Mouse (Mus musculus): ENCODE measurements at regions not wholly inside any gene's neighbourhood (a gene's known extent, or its start where the extent isn't known, plus 50 kb on each side); places are given as distances from the start of the nearest gene placed in this dataset.

DNA sequence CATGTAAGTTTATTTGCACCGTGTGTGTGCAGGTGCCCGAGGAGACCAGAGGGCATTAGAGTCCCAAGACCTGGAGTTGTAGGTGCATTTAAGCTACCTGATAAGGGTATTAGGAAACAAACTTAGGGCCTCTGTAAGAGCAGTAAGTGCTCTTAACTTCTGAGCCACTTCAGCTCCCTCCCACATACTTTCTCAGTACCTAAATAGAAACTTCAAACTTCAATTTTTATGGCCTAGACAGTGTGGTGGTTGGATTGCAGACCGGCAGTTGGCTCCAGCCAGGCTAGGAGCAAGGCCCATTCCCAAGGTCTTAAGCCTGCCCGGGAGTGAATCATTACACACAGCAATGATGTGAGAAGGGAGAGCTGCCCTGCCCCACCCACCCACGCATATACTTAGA, 208.8 kb upstream of the Plpp4 start:
- DNase-seq (ENCODE audit: low spot score in 2 of 2) = no peak

DNA sequence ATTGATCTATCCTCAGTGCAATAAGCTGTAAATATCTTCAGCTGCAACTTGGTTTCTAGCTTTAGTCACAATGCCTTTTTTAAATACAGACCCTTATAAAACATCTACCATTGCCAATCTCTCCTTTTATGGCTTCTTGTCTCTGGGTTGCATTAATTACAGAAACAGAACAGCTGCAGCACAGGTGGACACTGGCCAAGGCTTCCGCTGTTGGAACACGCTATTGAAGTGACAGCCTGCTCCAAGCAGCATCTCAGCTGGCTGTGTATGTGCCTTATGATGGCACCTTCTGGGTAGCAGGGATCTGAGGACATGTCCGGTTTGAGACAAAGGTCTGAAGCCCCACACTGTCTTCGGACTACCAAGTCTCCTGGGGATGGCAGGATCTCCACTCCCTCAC, 207.1 kb upstream of the Plpp4 start:
- DNase-seq (ENCODE audit: low spot score in 2 of 2) = peak; percentile 16 to 30

DNA sequence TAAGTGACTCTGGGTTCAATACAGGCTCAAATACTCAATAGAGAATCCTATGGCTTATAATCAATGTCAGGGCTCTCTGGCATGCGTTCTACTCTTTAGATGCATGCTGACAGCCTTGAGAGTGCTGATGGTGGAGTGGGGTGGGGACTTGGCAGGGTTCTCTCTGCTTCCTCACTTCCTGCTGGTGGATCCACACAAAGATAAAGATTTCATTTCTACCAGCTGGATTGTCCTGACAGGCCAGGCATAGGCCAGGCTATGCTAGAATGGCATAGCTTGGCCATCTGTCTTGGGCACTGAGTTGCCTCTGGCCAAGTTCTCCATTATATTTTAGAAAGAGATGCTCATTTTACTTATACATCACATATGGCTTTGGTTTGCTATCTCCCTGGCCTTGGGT, 206.2 kb upstream of the Plpp4 start:
- no peak for DNase-seq (ENCODE audit: low spot score in 2 of 2)

DNA sequence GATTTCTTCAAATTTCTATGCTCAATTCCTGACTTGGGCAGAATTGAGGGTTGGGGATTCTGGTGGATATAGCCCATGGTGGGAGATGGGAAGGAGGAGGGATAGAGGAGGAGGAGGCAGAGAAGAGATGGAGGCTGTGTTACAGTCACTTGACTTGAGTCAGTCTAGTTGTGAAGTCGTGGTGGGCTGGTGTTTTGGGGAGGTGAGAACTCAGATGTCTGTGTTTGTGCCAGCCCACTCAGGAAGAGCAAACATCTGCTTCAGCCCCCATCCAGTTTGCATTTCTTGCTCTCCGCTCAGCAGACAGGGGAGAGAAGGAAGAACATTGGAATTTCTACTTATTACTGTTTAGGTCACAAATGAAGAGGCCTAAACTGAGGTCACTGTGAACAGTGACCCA, 189.9 kb upstream of the Plpp4 start:
- peak; percentile 47 to 55 for DNase-seq (ENCODE audit: low spot score in 2 of 2)

DNA sequence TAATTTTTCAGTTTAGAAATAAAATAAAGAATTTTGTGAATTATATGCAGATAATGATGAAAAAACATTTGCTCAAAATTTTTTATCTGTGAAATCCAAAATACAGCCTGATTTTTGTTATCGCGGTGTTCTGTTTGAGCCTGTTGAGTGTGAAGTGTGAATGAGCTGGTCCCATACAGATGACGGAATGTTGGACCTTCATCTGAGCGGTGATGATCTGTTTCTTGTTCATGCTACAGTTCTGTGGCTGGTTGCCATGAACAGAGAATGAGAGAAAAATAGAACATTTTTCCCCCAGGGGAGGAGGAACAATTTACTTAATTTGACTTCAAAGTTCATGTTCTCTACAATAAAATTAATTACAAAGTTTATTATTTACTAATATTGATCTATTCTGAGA, 188.7 kb upstream of the Plpp4 start:
- no peak for DNase-seq (ENCODE audit: low spot score in 2 of 2)

DNA sequence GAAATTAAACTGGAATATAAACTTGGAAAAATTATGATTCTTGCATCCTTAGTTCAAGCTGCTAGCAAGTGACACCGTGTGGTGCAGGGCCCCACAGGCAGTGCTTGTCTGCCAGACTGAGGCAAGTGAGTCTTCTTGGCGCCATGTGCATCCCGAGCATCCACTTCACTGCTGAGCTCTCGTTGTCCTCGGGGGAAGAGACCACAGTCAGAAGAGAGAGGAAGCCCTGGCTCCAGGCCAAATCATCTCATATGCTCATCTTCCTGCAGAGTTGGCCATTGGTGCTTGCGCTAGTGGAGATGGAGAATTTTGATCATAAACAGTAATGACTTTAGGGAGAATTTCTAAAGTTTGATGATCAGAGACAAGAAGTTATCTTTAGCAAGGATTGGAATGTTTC, 177.0 kb upstream of the Plpp4 start:
- no peak for DNase-seq (ENCODE audit: low spot score in 2 of 2)

DNA sequence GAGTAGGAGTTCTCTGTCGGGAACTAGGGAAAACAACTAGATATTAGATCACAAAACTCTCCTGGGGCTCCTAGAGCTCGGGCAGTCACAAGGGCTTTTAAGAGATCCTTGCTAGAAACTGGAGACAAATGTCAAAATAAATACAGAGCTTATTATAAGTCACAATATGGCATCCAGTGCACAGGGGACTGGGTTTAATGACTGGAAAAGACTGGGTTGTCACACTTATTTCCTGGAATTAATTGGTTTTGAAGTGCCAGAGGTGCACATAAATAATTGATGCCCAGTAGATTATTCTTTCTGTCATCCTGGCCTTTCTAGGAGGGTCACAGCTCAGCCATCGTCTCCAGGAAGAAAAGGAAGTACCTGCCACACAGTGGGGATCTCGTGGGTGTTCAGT, 165.4 kb upstream of the Plpp4 start:
- no peak for DNase-seq (ENCODE audit: low spot score in 2 of 2)

DNA sequence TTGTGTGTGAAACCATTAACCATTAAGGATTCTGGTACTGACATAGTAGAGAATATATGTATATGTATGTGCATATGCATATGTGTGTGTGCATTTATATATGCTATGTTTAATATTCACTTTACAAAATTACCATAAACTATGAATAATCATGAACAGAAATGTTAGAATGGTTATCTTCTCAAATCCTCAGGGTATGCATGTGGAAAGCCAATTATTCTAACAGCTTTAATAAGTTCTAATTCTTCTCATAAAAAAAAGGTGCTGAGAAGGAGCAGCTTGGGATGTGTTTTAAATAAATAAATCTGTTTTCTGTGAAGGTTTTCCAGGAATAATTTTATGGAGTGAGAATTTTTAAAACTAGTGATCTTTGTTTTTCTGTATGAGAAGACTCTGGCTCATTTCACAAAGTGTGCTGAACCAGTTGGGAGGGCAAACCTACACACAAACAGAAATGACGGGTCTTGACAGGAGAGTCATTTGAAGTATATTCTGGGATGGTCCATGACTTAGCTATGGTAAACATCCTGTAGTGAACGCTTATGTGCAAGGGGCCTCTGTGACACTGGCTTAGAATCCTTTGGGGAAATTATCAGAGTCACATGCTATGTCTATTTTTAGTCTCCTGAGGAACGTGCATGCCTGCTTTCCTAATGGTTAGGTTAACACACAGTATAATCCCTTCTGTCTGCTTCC, 160.3 kb upstream of the Plpp4 start:
- no peak for DNase-seq (ENCODE audit: low spot score in 2 of 2)

DNA sequence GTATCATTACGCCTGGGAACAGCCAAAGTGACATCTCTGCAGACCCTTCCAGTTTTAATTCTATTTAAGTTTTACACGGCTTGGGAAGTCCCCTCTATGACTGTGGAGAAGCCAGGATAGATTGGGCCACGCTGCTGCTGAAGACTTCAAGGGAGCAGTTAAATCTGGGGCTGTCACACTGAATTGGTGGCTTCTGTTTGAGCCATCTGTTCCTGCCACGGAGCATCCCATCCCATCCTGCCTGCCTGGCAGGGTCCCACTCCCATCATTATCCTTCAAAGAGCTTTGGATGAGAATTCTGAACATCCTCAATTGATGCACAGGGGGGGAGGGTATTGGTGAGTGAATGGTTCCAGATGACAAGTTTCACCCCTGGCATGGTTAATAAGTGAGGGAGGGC, 154.4 kb upstream of the Plpp4 start:
- DNase-seq (ENCODE audit: low spot score in 2 of 2) = no peak

DNA sequence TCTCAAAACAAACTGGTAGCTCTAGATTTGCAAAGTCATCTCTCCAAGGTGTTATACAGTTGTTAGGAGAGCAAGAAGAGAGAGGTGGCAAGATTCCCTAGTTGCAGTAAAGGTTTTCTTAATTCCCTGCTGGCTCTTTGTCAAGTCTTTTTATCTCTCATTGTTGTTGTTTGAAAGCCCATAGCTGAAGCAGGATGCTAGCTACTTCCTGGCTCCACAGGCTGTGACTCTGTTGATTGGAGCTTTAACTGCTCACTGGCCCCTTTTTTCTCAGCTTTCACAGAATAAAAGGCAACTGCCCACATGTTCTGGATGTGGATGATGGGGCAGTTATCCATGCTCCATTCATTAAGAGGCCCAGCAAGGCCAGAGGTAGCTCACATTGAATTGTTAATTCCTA, 122.7 kb upstream of the Plpp4 start:
- DNase-seq (ENCODE audit: low spot score in 2 of 2) = no peak

DNA sequence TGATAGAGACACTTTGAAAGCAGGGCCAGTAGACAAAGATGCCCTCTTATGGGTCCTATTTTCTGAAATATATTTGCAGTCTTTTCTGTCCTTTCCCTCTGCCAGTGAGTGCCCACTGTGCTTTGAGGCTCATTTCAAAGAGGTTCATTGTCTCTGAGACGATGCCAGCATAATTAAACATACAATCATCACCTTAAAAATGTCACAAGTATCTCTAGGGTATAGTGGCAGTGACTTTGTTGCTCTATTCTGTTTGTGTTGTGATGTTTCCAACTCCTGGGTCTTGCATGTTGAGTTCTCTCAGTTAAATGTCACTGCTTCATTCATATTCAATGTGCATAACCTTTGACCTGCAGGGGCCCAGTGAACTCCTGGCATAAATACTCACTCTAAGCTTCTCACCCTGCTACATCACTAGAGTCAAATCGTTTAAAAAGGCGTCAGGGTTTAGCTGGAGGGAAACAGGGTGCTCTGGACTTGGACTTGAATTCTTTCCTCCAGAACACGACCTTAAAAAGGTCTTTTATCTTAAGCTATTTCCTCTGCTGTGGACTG, 122.1 kb upstream of the Plpp4 start:
- DNase-seq (ENCODE audit: low spot score in 2 of 2) = no peak

DNA sequence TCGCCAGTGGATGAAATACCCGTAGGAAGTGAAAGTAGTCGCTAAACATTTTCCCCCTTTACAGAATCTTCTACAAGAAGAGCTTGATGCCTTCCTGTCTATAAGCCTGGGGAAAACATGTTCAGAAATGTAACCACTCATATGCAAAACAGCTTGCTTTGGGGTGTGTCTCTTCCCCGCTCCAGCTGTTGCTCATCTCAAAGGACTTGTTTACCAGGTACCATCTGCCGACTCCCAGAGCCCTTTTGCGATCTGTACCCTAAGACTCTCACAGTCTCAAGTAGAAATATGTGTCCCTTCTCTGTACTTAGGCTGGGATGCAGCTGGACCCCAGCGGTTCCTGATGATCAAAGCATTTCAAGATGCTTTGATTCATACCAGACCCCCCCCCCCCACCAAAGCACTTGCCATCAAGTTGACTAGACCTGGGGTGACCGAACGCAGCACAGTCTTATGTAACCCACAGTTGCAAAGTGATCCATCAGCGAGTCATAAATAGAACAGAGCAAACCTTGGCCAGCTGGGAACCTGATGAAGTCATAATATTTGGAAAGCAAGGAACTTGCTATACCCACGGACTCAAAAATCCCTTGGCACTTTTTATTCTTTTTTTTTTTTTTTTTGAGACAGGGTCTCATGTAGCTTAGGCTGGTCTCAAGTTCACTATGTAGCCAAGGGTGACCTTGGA, 119.4 kb upstream of the Plpp4 start:
- DNase-seq (ENCODE audit: low spot score in 2 of 2) = peak; percentile 22 to 25

DNA sequence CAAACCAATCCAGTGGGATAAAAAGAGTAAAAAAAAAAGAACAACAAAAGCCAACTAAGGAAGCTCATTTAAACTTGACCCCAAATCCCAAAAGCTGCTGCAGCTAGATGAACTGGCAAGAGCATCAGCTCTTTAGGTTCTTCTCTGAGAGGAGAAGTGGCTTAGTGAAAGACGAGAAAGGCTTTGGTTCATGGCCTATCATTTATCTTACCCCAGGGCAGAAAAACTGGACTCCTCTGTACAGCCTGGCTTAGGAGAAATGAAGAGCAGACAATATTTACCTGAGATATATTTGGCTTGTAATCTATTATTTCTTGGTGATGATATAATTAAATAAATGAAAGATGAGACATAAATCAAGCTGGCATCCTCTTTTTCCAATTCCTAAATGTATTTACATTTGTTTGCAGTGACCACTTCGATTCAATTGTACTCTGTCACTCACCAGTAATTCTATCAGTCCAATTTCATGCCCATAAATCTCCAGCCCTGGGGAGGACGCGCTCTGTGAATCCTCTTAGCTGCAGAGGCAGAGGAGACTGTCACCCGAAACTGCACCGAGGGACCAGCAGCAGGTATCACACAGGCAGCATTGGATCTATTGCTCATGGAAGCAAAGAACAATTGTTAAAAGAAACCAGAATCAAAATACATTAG, 114.8 kb upstream of the Plpp4 start:
- DNase-seq (ENCODE audit: low spot score in 2 of 2) = no peak

DNA sequence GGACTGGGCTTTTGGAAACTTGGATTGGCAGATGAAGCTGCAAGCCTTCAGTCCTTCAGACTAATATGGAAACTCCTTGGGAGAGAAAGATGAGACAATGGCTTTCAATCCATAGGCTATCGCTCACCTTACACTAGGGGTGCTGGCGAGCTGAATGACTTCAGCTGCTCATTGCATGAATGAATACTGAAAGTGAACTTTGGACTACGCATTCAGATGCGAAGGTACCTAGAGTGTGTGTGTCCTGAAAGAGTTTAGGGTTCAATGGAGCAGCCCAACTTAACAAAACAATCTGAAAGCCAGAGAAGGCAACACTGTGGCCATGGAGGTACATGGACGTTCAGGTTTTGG, 114.3 kb upstream of the Plpp4 start:
- no peak for DNase-seq (ENCODE audit: low spot score in 2 of 2)

DNA sequence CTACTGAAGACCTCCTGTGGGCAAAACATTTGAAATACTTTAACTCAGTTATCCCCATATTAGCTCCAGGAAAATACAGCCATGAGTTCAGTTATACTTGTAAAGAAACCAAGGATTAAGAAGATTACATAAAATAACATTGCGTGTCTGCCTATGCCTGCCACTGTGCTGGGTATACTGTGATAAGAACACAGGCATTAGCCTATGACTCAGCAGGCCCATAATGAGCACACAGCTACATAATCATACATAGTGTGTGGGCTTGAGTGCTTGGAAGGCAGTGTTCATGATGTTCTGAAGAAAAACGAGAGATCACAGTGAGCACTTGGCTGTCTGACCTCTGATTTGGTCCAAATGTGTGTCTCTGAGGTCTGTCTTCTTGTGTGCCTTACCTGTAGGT, 101.3 kb upstream of the Plpp4 start:
- peak in 1 of 2 experiments; percentile 5 for DNase-seq (ENCODE audit: low spot score in 2 of 2)

DNA sequence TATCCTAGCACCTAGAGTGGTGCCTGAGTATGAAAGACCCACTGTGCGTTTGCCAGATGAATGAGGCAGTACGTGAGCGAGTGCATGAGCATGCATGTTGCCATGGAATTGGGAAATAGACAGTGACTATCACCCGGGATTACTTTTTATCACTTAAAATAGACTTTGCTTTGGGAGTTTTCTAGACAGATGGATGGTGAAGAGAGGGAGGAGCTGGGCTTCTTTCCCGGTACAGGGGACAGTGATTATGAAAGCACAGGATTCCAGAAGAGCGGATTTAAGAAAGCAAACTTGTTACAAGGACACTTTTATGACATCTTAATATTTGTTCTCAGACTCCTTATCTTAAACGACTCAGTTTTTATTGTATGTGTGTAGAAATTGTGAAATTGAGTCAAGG, 86.9 kb upstream of the Plpp4 start:
- peak in 1 of 2 experiments; percentile 25 for DNase-seq (ENCODE audit: low spot score in 2 of 2)

DNA sequence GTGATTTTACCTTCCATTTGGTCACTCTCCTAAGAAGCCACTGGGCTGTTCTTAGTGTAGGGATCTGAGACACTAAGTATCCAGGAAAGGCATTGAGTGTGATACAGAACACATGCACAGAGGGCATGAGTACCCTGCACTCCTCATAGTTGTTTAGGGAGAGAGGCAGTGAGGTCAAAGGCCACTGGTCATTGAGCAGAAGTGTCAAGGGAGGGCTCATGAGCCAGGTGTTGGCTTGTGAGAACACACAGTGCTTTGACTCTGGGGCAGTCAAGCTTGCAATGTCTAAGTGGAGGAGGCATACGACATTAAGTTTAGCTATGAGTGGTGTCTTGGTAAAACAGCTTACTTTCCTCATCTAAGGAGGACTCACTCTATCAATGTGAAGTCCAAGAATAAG, 65.9 kb upstream of the Plpp4 start:
- DNase-seq (ENCODE audit: low spot score in 2 of 2) = no peak

DNA sequence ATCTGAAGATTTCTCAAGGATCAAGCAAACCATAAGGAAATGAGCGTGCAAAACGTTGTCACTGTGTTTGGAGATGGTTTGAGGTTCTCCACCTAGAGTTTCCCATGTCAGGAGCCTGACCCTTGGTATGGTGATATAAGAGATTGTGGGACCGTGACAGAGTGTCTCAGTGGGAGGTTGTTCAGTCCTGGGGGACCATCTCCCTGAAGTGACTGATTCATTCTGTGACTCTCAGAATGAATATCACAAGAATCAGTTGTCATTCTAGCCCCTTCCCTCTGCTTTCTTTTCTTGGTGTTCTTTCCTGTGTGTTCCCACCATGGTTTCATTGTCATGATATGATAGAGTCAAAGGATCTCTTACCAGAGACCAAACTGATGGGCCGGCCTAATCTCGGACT, 49.8 kb upstream of the Plpp4 start:
- DNase-seq (ENCODE audit: low spot score in 2 of 2) = no peak

All from right cerebral cortex, adult 2 months (tissue).